Mouse (Mus musculus): ENCODE data around the gene Rbks.

- TF ChIP-seq CTCF (IDR thresholded peaks at IDR 0.05), result peak; percentile 53
- no peak for TF ChIP-seq EP300 (IDR thresholded peaks at IDR 0.05)
These were observed 12.0 kb upstream of the Rbks start for GRCm38 (mm10) chr5:31709389-31709788.
